Mouse (Mus musculus) liver, embryonic 14.5 days (tissue): ENCODE data around the gene Hist3h2ba.

ENCODE experiments used
- CTCF ChIP-seq: IDR thresholded peaks from 2 replicates; pipeline ENCODE4 v1.5.1; 2016; ENCODE audit warnings: antibody characterized with exemption, low read depth, control low read depth
- EP300 ChIP-seq: IDR thresholded peaks from 2 replicates; pipeline ENCODE4 v1.6.1; 2016; ENCODE audit warnings: antibody characterized with exemption, low read depth

DNA sequence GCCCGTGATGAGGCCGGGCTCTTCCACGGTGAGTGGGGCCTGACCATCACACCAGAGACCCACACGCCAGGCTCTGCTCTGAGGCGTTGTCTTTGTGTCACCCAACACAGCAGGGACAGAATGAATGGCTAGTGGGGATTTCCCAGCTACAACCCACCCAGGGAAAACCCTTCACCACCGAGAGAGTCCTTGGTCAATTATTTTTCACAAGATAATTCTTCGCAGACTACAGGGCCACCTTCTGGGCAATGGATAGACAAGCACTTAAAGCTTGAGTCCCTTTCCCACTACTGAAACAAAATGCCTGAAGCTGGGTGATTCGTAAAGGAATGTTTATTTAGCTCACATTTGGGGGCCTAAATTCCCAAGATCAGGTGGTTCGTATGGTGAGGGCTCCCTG is 26.3 kb upstream of the Hist3h2ba start:
- TF ChIP-seq EP300 (no peak), CTCF (no peak)
